14 mouse cellular contexts compared by ENCODE assay signal in genomic region chr2:167745409-167745808, GRCm38 (mm10). TPM values are rescaled to one million over a fixed set of nuclear protein-coding genes. Genes with fewer than 3 reads are reported as not detected.
DNase-seq lines count a peak whose midpoint lies in the region; ATAC-seq lines count a peak whose summit lies in the region.
"Had no signal": no experiment of that assay in that cellular context is flagged by ENCODE, and none has a peak within 500 bp of the region (broad histone marks: within the 10 kb centered on the region; RNA-seq: fewer than 3 reads in every experiment).

No protein-coding gene starts in this region.

- H3K4me3 ChIP-seq in forebrain, embryonic 12.5 days (replicated peaks): no peak overlapping the region
- H3K4me3 ChIP-seq in forebrain, embryonic 15.5 days: no peak overlapping the region
- H3K4me3 ChIP-seq in kidney, embryonic 15.5 days (replicated peaks): no peak overlapping the region
- H3K4me3 ChIP-seq in hindbrain, embryonic 13.5 days: no peak overlapping the region

- 0 out of 2 replicates have a peak overlapping the region, but pooled peaks have one; percentile 31 for H3K27ac ChIP-seq in forebrain, embryonic 12.5 days
- no peak overlapping the region for H3K27ac ChIP-seq in forebrain, embryonic 15.5 days (replicated peaks)
- no peak overlapping the region for H3K27ac ChIP-seq in kidney, embryonic 15.5 days
- no peak overlapping the region for H3K27ac ChIP-seq in hindbrain, embryonic 13.5 days

- H3K9me3 ChIP-seq in forebrain, embryonic 12.5 days: no peaks in the 10 kb centered on the region
- H3K9me3 ChIP-seq in forebrain, embryonic 15.5 days: no peaks in the 10 kb centered on the region
- H3K9me3 ChIP-seq in kidney, embryonic 15.5 days (replicated peaks): no peaks in the 10 kb centered on the region
- no peaks in the 10 kb centered on the region for H3K9me3 ChIP-seq in hindbrain, embryonic 13.5 days

- ATAC-seq in forebrain, embryonic 12.5 days (ENCODE audit: low FRiP score): no peak
- no peak for ATAC-seq in forebrain, embryonic 15.5 days (replicated peaks)
- ATAC-seq in kidney, embryonic 15.5 days (replicated peaks; ENCODE audit: low FRiP score): 0 out of 2 replicates have a peak, but pooled peaks have one; percentile 55
- no peak for ATAC-seq in hindbrain, embryonic 13.5 days (ENCODE audit: low FRiP score)
- ATAC-seq: lung, postnatal 0 days had no signal

- H3K4me1 ChIP-seq in forebrain, embryonic 12.5 days: peaks cover 19% of the 10 kb centered on the region
- H3K4me1 ChIP-seq in forebrain, embryonic 15.5 days: peaks cover 19% of the 10 kb centered on the region
- peaks cover 35% of the 10 kb centered on the region for H3K4me1 ChIP-seq in kidney, embryonic 15.5 days
- H3K4me1 ChIP-seq in hindbrain, embryonic 13.5 days (replicated peaks): peaks cover 30% of the 10 kb centered on the region

- WGBS in forebrain, embryonic 12.5 days: 66% methylated on average over 6 of the region's 6 CpGs
- 45% methylated on average over 6 of the region's 6 CpGs for WGBS in forebrain, embryonic 15.5 days
- WGBS in kidney, embryonic 15.5 days: 56% methylated on average over 6 of the region's 6 CpGs
- WGBS in hindbrain, embryonic 13.5 days: 56% methylated on average over 6 of the region's 6 CpGs

- H3K9ac ChIP-seq in forebrain, embryonic 12.5 days: no peak overlapping the region
- no peak overlapping the region for H3K9ac ChIP-seq in forebrain, embryonic 15.5 days (replicated peaks)
- no peak overlapping the region for H3K9ac ChIP-seq in kidney, embryonic 15.5 days
- H3K9ac ChIP-seq in hindbrain, embryonic 13.5 days: 0 out of 2 replicates have a peak overlapping the region, but pooled peaks have one; percentile 29

- H3K36me3 ChIP-seq in forebrain, embryonic 12.5 days (replicated peaks): no peaks in the 10 kb centered on the region
- no peaks in the 10 kb centered on the region for H3K36me3 ChIP-seq in forebrain, embryonic 15.5 days
- no peaks in the 10 kb centered on the region for H3K36me3 ChIP-seq in kidney, embryonic 15.5 days
- H3K36me3 ChIP-seq in hindbrain, embryonic 13.5 days: no peaks in the 10 kb centered on the region

- 0 out of 2 replicates have a peak, but pooled peaks cover 3% of the 10 kb centered on the region for H3K27me3 ChIP-seq in forebrain, embryonic 12.5 days
- H3K27me3 ChIP-seq in forebrain, embryonic 15.5 days: no peaks in the 10 kb centered on the region
- H3K27me3 ChIP-seq in kidney, embryonic 15.5 days: no peaks in the 10 kb centered on the region
- no peaks in the 10 kb centered on the region for H3K27me3 ChIP-seq in hindbrain, embryonic 13.5 days

- no peak overlapping the region for H3K4me2 ChIP-seq in forebrain, embryonic 12.5 days
- no peak overlapping the region for H3K4me2 ChIP-seq in forebrain, embryonic 15.5 days (replicated peaks)
- H3K4me2 ChIP-seq in kidney, embryonic 15.5 days: no peak overlapping the region
- H3K4me2 ChIP-seq in hindbrain, embryonic 13.5 days: no peak overlapping the region

- DNase-seq in kidney, adult 11 months: no peak
- DNase-seq in 3T3-L1 (ENCODE audit: low read depth, low spot score): peak; percentile 28
- no peak for DNase-seq in thymus, postnatal 4 days
- no peak for DNase-seq in c-Kit-positive CD71-positive TER-119-positive erythroid progenitor cells, embryonic 14.5 days (ENCODE audit: low spot score)
- DNase-seq: adrenal gland, postnatal 14 days; gastrocnemius, postnatal 25 days; kidney, postnatal 10 days; liver; thymus, postnatal 14 days had no signal

RNA-seq across cellular contexts. Expression of gene Tmem189, which starts 55.8 kb away (rescaled TPM):
- 31.2 and 34.5 TPM in 2 replicates for polyA plus RNA-seq in forebrain, embryonic 12.5 days (2016; fragmentation: Nextera tagmentation; extraction: Ambion mirVana)
- 30.1 and 31.5 TPM in 2 replicates for polyA plus RNA-seq in forebrain, embryonic 15.5 days (2015; fragmentation: Nextera tagmentation; extraction: Ambion mirVana)
- 47.3 and 48.1 TPM in 2 replicates for polyA plus RNA-seq in kidney, embryonic 15.5 days (2015; fragmentation: Nextera tagmentation; extraction: Ambion mirVana)
- 30.8 and 33.5 TPM in 2 replicates for polyA plus RNA-seq in hindbrain, embryonic 13.5 days (2015; fragmentation: Nextera tagmentation; extraction: Ambion mirVana)

RNA-seq across cellular contexts. Expression of gene Cebpb, which starts 56.7 kb away (rescaled TPM):
- 0.95 and 1.5 TPM in 2 replicates for polyA plus RNA-seq in forebrain, embryonic 12.5 days (2016; fragmentation: Nextera tagmentation; extraction: Ambion mirVana)
- 1.6 and 1.8 TPM in 2 replicates for polyA plus RNA-seq in forebrain, embryonic 15.5 days (2015; fragmentation: Nextera tagmentation; extraction: Ambion mirVana)
- polyA plus RNA-seq in kidney, embryonic 15.5 days (2015; fragmentation: Nextera tagmentation; extraction: Ambion mirVana): 5.1 and 5.7 TPM in 2 replicates
- 0.60 and 0.88 TPM in 2 replicates for polyA plus RNA-seq in hindbrain, embryonic 13.5 days (2015; fragmentation: Nextera tagmentation; extraction: Ambion mirVana)
